Mouse (Mus musculus) heart, postnatal 0 days (tissue): ENCODE results near the gene Ube2c. TPM values are rescaled to one million over a fixed set of nuclear protein-coding genes. Genes with fewer than 3 reads are reported as not detected.
A peak's percentile ranks its signal among the peaks of the same experiment; 100 is the strongest.

Experiments
- ATAC-seq: fragments of 200-750 bp; cut with Nextera tagmentation; 2 replicates; pipeline ENCODE4 v1.8.0; 2017; ENCODE audit warnings: low read depth, moderate number of reproducible peaks, moderate library complexity; ENCODE audit not compliant: insufficient read depth
- DNase-seq: peaks from one replicate; pipeline ENCODE4 v3.0.0-alpha.2; 2016; ENCODE audit warnings: low spot score
- H3K27ac ChIP-seq: fragments of 300-500 bp; sonication (generic); 2 replicates; pipeline ENCODE4 v1.5.1; 2014; ENCODE audit warnings: low read depth, mild to moderate bottlenecking
- H3K27me3 ChIP-seq: fragments of 300-500 bp; sonication (generic); 2 replicates; pipeline ENCODE4 v1.6.1; 2014; ENCODE audit warnings: low read length, mixed read lengths; ENCODE audit not compliant: control insufficient read depth, insufficient read depth
- H3K36me3 ChIP-seq: fragments of 300-500 bp; sonication (generic); replicated peaks from 2 replicates; pipeline ENCODE4 v1.6.1; 2014; ENCODE audit warnings: low read length, mixed read lengths; ENCODE audit not compliant: control insufficient read depth, insufficient read depth
- H3K4me1 ChIP-seq: fragments of 300-500 bp; sonication (generic); 2 replicates; pipeline ENCODE4 v1.6.1; 2014; ENCODE audit warnings: antibody characterized with exemption; ENCODE audit not compliant: control insufficient read depth, insufficient read depth
- H3K4me2 ChIP-seq: fragments of 300-500 bp; sonication (generic); 2 replicates; pipeline ENCODE4 v1.6.1; 2014; ENCODE audit warnings: low read depth, mild to moderate bottlenecking, low read length, moderate library complexity
- H3K4me3 ChIP-seq: fragments of 300-500 bp; sonication (generic); 2 replicates; pipeline ENCODE4 v1.5.1; 2014; ENCODE audit warnings: low read depth, low read length
- H3K9ac ChIP-seq: fragments of 300-500 bp; sonication (generic); replicated peaks from 2 replicates; pipeline ENCODE4 v1.6.1; 2014; ENCODE audit warnings: low read depth, low read length, mixed read lengths
- H3K9me3 ChIP-seq: fragments of 300-500 bp; sonication (generic); replicated peaks from 2 replicates; pipeline ENCODE4 v1.6.1; 2016; ENCODE audit warnings: low read length; ENCODE audit not compliant: control insufficient read depth
- CTCF ChIP-seq: IDR thresholded peaks from 2 replicates; pipeline ENCODE4 v1.5.1; 2016; ENCODE audit warnings: antibody characterized with exemption, control low read depth, low read depth
- EP300 ChIP-seq: IDR thresholded peaks from 2 replicates; pipeline ENCODE4 v1.6.1; 2016; ENCODE audit warnings: antibody characterized with exemption, low read depth
- WGBS: fragments of 180-500 bp; shearing (Covaris S2); extraction: QIAGEN DNeasy Blood & Tissue Kit; methylation state at CpG from one replicate; pipeline ENCODE4 v1.1.7; 2014; 5-methylcytosine and 5-hydroxymethylcytosine counted together
- polyA plus RNA-seq: library from polyadenylated mRNA; unstranded; fragments of >200 nt; fragmentation: Nextera tagmentation; extraction: Ambion mirVana; gene quantifications from 2 replicates; pipeline ENCODE4 v1.2.1, GENCODE M21; 2015
- total RNA-seq: library from RNA; depleted of rRNA; stranded (reverse); fragments of >200 nt; gene quantifications from 2 replicates; pipeline ENCODE4 v1.2.3, GENCODE M21; 2014; ENCODE audit warnings: low replicate concordance

Gene Ube2c
- total and polyA plus RNA-seq, 2 experiments from 2014 or later: 117 to 175 TPM

DNA sequence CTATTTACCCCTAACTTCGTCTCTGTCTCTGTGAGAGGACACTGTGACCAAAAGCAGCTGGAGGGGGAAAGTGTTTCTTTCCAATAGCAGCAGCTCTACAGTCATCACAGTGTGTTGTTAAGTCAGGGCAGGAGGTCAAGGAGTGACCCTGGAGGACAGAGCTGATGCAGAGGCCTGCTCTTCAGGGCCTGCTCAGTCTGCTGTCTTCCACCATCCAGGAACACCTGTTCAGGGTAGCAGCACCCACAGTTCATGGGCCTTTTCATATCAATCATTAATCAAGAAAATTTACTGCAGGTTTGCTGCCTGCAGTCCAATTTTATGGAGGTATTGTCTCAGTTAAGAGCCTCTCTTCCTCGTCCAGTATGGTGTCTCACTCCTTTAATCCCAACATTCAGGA is 43.9 kb downstream of the Ube2c start:
- no peak for DNase-seq

DNA sequence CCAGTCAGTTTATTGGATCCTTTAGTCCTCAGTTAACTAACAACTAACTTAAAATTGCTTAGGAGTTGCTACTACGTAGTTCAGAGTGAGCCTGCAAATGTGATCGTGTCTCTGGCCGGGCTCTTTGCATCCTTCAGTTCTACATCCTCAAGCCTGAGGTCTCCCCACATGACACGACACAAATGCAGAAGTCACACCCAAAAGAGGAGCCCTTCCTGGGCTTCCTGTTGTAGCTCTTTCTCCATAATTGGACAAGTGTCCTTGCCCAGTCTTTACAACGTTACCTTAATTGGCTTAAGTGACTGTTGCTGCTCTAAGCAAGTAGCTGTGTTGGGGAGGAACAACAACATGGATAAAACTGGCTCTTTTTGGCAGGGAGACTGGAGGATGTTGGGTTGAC is 45.6 kb downstream of the Ube2c start:
- no peaks in the 10 kb centered on the region for H3K9me3 ChIP-seq
- WGBS: 68% methylated on average over 5 of the region's 5 CpGs
- H3K4me3 ChIP-seq: no peak overlapping the region
- H3K4me2 ChIP-seq: no peak overlapping the region
- no peaks in the 10 kb centered on the region for H3K27me3 ChIP-seq
- no peak overlapping the region for H3K27ac ChIP-seq
- ATAC-seq (no peak), DNase-seq (no peak)
- TF ChIP-seq CTCF: no peak
- no peak for TF ChIP-seq EP300
- H3K36me3 ChIP-seq: no peaks in the 10 kb centered on the region
- H3K9ac ChIP-seq: no peak overlapping the region
- H3K4me1 ChIP-seq: no peaks in the 10 kb centered on the region; the same call in 1 of the 2 replicates

More for the DNA sequence above, 43.9 kb downstream of the Ube2c start:
- Histone ChIP-seq H3K27ac (no peak overlapping the region), H3K9ac (no peak overlapping the region), H3K4me3 (no peak overlapping the region), H3K9me3 (no peaks in the 10 kb centered on the region), H3K4me1 (no peaks in the 10 kb centered on the region; the same call in 1 of the 2 replicates), H3K4me2 (no peak overlapping the region), H3K27me3 (no peaks in the 10 kb centered on the region), H3K36me3 (0 out of 2 replicates have a peak, but pooled peaks cover 5% of the 10 kb centered on the region)
- ATAC-seq: no peak
- WGBS: 64% methylated on average over 2 of the region's 2 CpGs
- no peak for TF ChIP-seq EP300

DNA sequence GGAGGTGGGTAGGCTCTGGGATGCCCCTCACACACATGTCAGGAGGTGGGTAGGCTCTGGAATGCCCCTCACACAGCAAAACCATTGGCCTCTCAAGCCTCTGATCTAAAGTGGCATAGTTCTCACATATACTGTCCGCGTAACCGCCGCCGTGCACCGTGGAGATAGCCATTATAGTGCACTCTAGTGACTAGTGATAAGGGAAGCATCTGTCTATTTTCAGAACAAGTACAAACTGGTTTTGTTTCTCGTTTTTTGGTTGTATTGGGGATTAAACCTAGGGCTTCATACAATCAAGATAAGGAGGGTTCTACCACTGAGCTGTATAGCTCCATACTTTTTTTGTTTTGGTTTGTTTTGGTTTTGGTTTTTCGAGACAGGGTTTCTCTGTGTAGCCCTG is 46.1 kb downstream of the Ube2c start:
- whole genome bisulfite sequencing: 57% methylated on average over 8 of the region's 8 CpGs
- Histone ChIP-seq H3K4me1 (no peaks in the 10 kb centered on the region; the same call in 1 of the 2 replicates), H3K9ac (no peak overlapping the region), H3K9me3 (no peaks in the 10 kb centered on the region), H3K4me2 (no peak overlapping the region), H3K4me3 (no peak overlapping the region), H3K36me3 (0 out of 2 replicates have a peak, but pooled peaks cover under 1% of the 10 kb centered on the region), H3K27ac (no peak overlapping the region), H3K27me3 (no peaks in the 10 kb centered on the region)
- no peak for TF ChIP-seq EP300
- no peak for TF ChIP-seq CTCF
- ATAC-seq (no peak), DNase-seq (no peak)

DNA sequence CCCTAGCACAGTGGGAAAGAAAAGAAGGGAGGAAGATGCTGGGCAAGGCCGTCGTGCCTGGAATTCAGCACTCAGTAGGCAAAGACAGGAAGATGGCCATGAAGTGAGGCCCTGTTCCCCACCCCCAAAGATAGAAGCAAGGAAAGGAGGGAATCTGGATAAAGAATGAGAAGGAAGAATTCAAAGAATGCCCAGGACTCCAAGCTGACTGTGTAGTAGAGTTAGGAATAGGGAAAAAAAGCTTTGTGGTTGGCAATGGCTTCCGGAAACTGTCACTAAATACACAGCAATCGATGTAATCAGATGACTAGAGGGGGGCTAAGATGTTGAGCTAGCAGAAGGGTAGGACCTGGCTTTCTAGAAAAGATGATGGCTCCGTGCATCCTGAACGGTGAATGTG is 47.5 kb downstream of the Ube2c start:
- 63% methylated on average over 6 of the region's 6 CpGs for WGBS
- no peak for DNase-seq
- Histone ChIP-seq H3K4me2 (no peak overlapping the region), H3K9me3 (no peaks in the 10 kb centered on the region), H3K4me3 (no peak overlapping the region), H3K4me1 (no peaks in the 10 kb centered on the region; the same call in 1 of the 2 replicates), H3K27ac (no peak overlapping the region), H3K9ac (no peak overlapping the region), H3K36me3 (0 out of 2 replicates have a peak, but pooled peaks cover 10% of the 10 kb centered on the region), H3K27me3 (no peaks in the 10 kb centered on the region)
- TF ChIP-seq EP300: no peak
- no peak for TF ChIP-seq CTCF
- ATAC-seq: no peak

DNA sequence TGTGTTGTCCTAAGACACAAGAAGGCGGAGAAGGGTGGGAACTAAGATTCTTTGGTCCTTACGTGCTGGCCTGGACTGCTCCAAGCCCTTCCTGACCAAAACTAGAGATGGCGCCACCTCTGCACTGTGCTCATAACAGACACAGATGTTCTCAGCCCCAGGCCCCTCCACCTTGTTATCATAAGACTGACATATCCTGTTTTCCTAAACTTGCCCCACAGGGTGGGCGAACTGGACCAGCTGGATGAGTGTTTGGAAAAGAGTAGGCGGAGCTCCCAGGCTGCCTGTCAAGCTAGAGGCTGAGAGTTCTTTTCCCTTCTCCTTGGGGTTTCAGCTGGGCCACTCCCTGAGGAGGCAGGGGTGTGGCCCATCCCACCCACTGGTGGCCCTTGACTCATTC is 48.0 kb downstream of the Ube2c start:
- DNase-seq: no peak
- ATAC-seq: peak; percentile 52; the same call in 1 of the 2 replicates
- WGBS: 71% methylated on average over 5 of the region's 5 CpGs
- Histone ChIP-seq H3K36me3 (0 out of 2 replicates have a peak, but pooled peaks cover 10% of the 10 kb centered on the region), H3K4me1 (no peaks in the 10 kb centered on the region; the same call in 1 of the 2 replicates), H3K9ac (no peak overlapping the region), H3K27me3 (no peaks in the 10 kb centered on the region), H3K4me2 (no peak overlapping the region), H3K9me3 (no peaks in the 10 kb centered on the region), H3K4me3 (no peak overlapping the region), H3K27ac (no peak overlapping the region)
- TF ChIP-seq CTCF (peak; percentile 26; the same call in 1 of the 2 replicates), EP300 (no peak)

DNA sequence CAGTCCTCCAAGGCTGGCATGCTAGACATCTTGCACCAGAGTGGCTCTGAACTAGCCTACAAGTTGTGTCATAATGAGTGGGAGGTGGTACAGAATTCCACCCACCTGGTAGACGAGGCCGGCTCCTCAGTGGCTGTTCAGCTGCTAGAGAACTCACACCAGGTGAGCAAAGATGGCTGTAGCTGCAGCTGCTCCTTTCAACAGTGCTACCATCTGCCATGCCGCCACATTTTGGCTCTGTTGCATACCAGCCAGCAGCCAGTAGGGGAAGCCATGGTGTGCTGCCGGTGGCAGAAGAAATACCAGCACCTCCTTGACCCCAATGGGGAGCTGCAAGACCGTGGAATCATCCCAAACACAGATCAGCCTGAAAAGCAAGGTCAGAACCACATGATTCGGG is 51.4 kb downstream of the Ube2c start:
- Histone ChIP-seq H3K27ac (no peak overlapping the region), H3K36me3 (peaks cover 25% of the 10 kb centered on the region), H3K9ac (no peak overlapping the region), H3K4me1 (no peaks in the 10 kb centered on the region; the same call in 1 of the 2 replicates), H3K4me2 (no peak overlapping the region), H3K4me3 (no peak overlapping the region), H3K27me3 (no peaks in the 10 kb centered on the region), H3K9me3 (no peaks in the 10 kb centered on the region)
- no peak for DNase-seq
- no peak for ATAC-seq
- WGBS: 80% methylated on average over 6 of the region's 6 CpGs
- no peak for TF ChIP-seq CTCF
- TF ChIP-seq EP300: no peak
